Comparison of ENCODE assay signal across 12 mouse cellular contexts in genomic region chr17:53588097-53588855, GRCm38 (mm10). TPM values are rescaled to one million over a fixed set of nuclear protein-coding genes. Genes with fewer than 3 reads are reported as not detected.
A peak's percentile ranks its signal among the peaks of the same experiment; 100 is the strongest.
DNase-seq lines count a peak whose midpoint lies in the region; ATAC-seq and TF ChIP-seq lines count a peak whose summit lies in the region.
"Had no signal": no experiment of that assay in that cellular context is flagged by ENCODE, and none has a peak within 500 bp of the region (broad histone marks: within the 10 kb centered on the region; RNA-seq: fewer than 3 reads in every experiment).

No protein-coding gene starts in this region.

- H3K4me1 ChIP-seq in heart, embryonic 11.5 days (ENCODE audit: control insufficient read depth, insufficient read depth, low read length) = peaks cover 33% of the 10 kb centered on the region
- H3K4me1 ChIP-seq in neural tube, embryonic 13.5 days (replicated peaks) = peaks cover 22% of the 10 kb centered on the region
- peaks cover 12% of the 10 kb centered on the region for H3K4me1 ChIP-seq in neural tube, embryonic 15.5 days
- H3K4me1 ChIP-seq in heart, embryonic 16.5 days (ENCODE audit: control insufficient read depth, insufficient read depth, low read length) = peaks cover 39% of the 10 kb centered on the region
- peaks cover 9% of the 10 kb centered on the region for H3K4me1 ChIP-seq in olfactory bulb, adult 2 months (ENCODE audit: control insufficient read depth, insufficient read depth, low read length)

- no peaks in the 10 kb centered on the region for H3K9me3 ChIP-seq in heart, embryonic 11.5 days (replicated peaks; ENCODE audit: control insufficient read depth, low read length)
- H3K9me3 ChIP-seq in neural tube, embryonic 13.5 days = no peaks in the 10 kb centered on the region
- no peaks in the 10 kb centered on the region for H3K9me3 ChIP-seq in neural tube, embryonic 15.5 days (replicated peaks)
- H3K9me3 ChIP-seq in heart, embryonic 16.5 days (replicated peaks; ENCODE audit: control insufficient read depth, low read length) = no peaks in the 10 kb centered on the region
- H3K9me3 ChIP-seq: intestine, embryonic 15.5 days had no signal

- no peak for TF ChIP-seq POLR2A in olfactory bulb, adult 2 months (IDR thresholded peaks at IDR 0.05; ENCODE audit: insufficient read depth, low read depth, low read length)

- peak overlapping the region; percentile 90 for H3K27ac ChIP-seq in heart, embryonic 11.5 days (ENCODE audit: low read depth, low read length)
- peak overlapping the region; percentile 57; the same call in 1 of the 2 replicates for H3K27ac ChIP-seq in neural tube, embryonic 13.5 days (replicated peaks)
- H3K27ac ChIP-seq in neural tube, embryonic 15.5 days (replicated peaks) = no peak overlapping the region; the same call in 1 of the 2 replicates
- H3K27ac ChIP-seq in heart, embryonic 16.5 days (ENCODE audit: low read length) = peak overlapping the region; percentile 96
- H3K27ac ChIP-seq in olfactory bulb, adult 2 months (ENCODE audit: insufficient read depth, low read depth, low read length) = peak overlapping the region; percentile 71
- H3K27ac ChIP-seq: intestine, embryonic 15.5 days had no signal

- WGBS in heart, embryonic 11.5 days (ENCODE audit: insufficient replicate concordance) = 76% methylated on average over 9 of the region's 9 CpGs
- WGBS in neural tube, embryonic 13.5 days = 86% methylated on average over 9 of the region's 9 CpGs
- WGBS in neural tube, embryonic 15.5 days = 89% methylated on average over 9 of the region's 9 CpGs
- 67% methylated on average over 9 of the region's 9 CpGs for WGBS in heart, embryonic 16.5 days
- WGBS in olfactory bulb, adult 2 months = 87% methylated on average over 9 of the region's 9 CpGs

- H3K36me3 ChIP-seq in heart, embryonic 11.5 days (ENCODE audit: control insufficient read depth, insufficient read depth, low read length) = no peaks in the 10 kb centered on the region
- peaks cover 3% of the 10 kb centered on the region; the same call in 1 of the 2 replicates for H3K36me3 ChIP-seq in neural tube, embryonic 13.5 days
- no peaks in the 10 kb centered on the region for H3K36me3 ChIP-seq in neural tube, embryonic 15.5 days
- H3K36me3 ChIP-seq in heart, embryonic 16.5 days (ENCODE audit: control insufficient read depth, insufficient read depth) = no peaks in the 10 kb centered on the region
- H3K36me3 ChIP-seq: intestine, embryonic 15.5 days had no signal

- H3K4me3 ChIP-seq in heart, embryonic 11.5 days (ENCODE audit: low read depth, low read length) = no peak overlapping the region
- H3K4me3 ChIP-seq in neural tube, embryonic 13.5 days = no peak overlapping the region
- H3K4me3 ChIP-seq in neural tube, embryonic 15.5 days (replicated peaks) = no peak overlapping the region
- H3K4me3 ChIP-seq in heart, embryonic 16.5 days (ENCODE audit: low read length) = no peak overlapping the region
- H3K4me3 ChIP-seq in olfactory bulb, adult 2 months (ENCODE audit: insufficient read depth, low read depth, low read length) = no peak overlapping the region
- H3K4me3 ChIP-seq: intestine, embryonic 15.5 days had no signal

- DNase-seq in heart, adult 9 months (ENCODE audit: low spot score in 2 of 2) = no peak
- no peak for DNase-seq in frontal cortex, postnatal 25 days (ENCODE audit: low spot score in 2 of 2)
- no peak for DNase-seq in left cerebral cortex, adult 8-10 months (ENCODE audit: low spot score in 2 of 2)
- DNase-seq: lung, embryonic 14.5 days had no signal

- TF ChIP-seq CTCF in olfactory bulb, adult 2 months (IDR thresholded peaks at IDR 0.05; ENCODE audit: insufficient read depth, low read depth, low read length) = no peak

- H3K4me2 ChIP-seq in heart, embryonic 11.5 days = no peak overlapping the region; the same call in 1 of the 2 replicates
- no peak overlapping the region for H3K4me2 ChIP-seq in neural tube, embryonic 13.5 days
- H3K4me2 ChIP-seq in neural tube, embryonic 15.5 days = no peak overlapping the region
- H3K4me2 ChIP-seq in heart, embryonic 16.5 days (ENCODE audit: low read depth, low read length) = no peak overlapping the region; the same call in 1 of the 2 replicates

- ATAC-seq in heart, embryonic 11.5 days (replicated peaks; ENCODE audit: insufficient number of reproducible peaks, low FRiP score, low TSS enrichment) = no peak
- ATAC-seq in neural tube, embryonic 13.5 days (ENCODE audit: low read depth) = 0 out of 2 replicates have a peak, but pooled peaks have one; percentile 32
- no peak for ATAC-seq in neural tube, embryonic 15.5 days (ENCODE audit: low FRiP score)
- ATAC-seq in heart, embryonic 16.5 days (replicated peaks; ENCODE audit: extremely low read depth, insufficient read depth, low FRiP score) = no peak

- no peaks in the 10 kb centered on the region for H3K27me3 ChIP-seq in heart, embryonic 11.5 days (ENCODE audit: control insufficient read depth, insufficient read depth, low read length)
- no peaks in the 10 kb centered on the region for H3K27me3 ChIP-seq in neural tube, embryonic 13.5 days
- H3K27me3 ChIP-seq in neural tube, embryonic 15.5 days (replicated peaks) = no peaks in the 10 kb centered on the region
- no peaks in the 10 kb centered on the region for H3K27me3 ChIP-seq in heart, embryonic 16.5 days (ENCODE audit: control insufficient read depth, insufficient read depth, low read length)
- H3K27me3 ChIP-seq: intestine, embryonic 15.5 days had no signal

- peak overlapping the region; percentile 43 for H3K9ac ChIP-seq in heart, embryonic 11.5 days (ENCODE audit: low read depth, low read length)
- H3K9ac ChIP-seq in neural tube, embryonic 13.5 days = no peak overlapping the region
- H3K9ac ChIP-seq in neural tube, embryonic 15.5 days (replicated peaks) = no peak overlapping the region
- peak overlapping the region; percentile 51; the same call in 1 of the 2 replicates for H3K9ac ChIP-seq in heart, embryonic 16.5 days (ENCODE audit: low read length)
- H3K9ac ChIP-seq: intestine, embryonic 15.5 days; lung, embryonic 14.5 days had no signal

RNA-seq across cellular contexts. Expression of gene Kat2b, which starts 21.6 kb away (rescaled TPM):
- 11.0 and 14.0 TPM in 2 replicates for polyA plus RNA-seq in heart, embryonic 11.5 days (2014; fragmentation: Nextera tagmentation; extraction: Ambion mirVana)
- polyA plus RNA-seq in neural tube, embryonic 13.5 days (2015; fragmentation: Nextera tagmentation; extraction: Ambion mirVana) = 6.4 and 7.3 TPM in 2 replicates
- polyA plus RNA-seq in neural tube, embryonic 15.5 days (2015; fragmentation: Nextera tagmentation; extraction: Ambion mirVana) = 5.5 and 6.0 TPM in 2 replicates
- polyA plus RNA-seq in heart, embryonic 16.5 days (2015; fragmentation: Nextera tagmentation; extraction: Ambion mirVana) = 10.7 and 12.1 TPM in 2 replicates
- not detected in 2 replicates for polyA plus RNA-seq in olfactory bulb, adult 2 months (2012; ENCODE audit: insufficient read depth, insufficient read length, low replicate concordance, missing spikeins)
- 10 to 100 TPM; 16.8 to 35.3 (median 24.3) TPM for total RNA-seq in left cerebral cortex, adult 8-10 months (2022)

RNA-seq across cellular contexts. Expression of gene Pp2d1, which starts 49.0 kb away (rescaled TPM):
- 0.32 and 0.33 TPM in 2 replicates for polyA plus RNA-seq in heart, embryonic 11.5 days (2014; fragmentation: Nextera tagmentation; extraction: Ambion mirVana)
- polyA plus RNA-seq in neural tube, embryonic 13.5 days (2015; fragmentation: Nextera tagmentation; extraction: Ambion mirVana) = 0.18 and 0.31 TPM in 2 replicates
- 0.44 and 0.46 TPM in 2 replicates for polyA plus RNA-seq in neural tube, embryonic 15.5 days (2015; fragmentation: Nextera tagmentation; extraction: Ambion mirVana)
- 0.07 and 0.14 TPM in 2 replicates for polyA plus RNA-seq in heart, embryonic 16.5 days (2015; fragmentation: Nextera tagmentation; extraction: Ambion mirVana)
- not detected in 2 replicates for polyA plus RNA-seq in olfactory bulb, adult 2 months (2012; ENCODE audit: insufficient read depth, insufficient read length, low replicate concordance, missing spikeins)
- total RNA-seq in left cerebral cortex, adult 8-10 months (2022) = under 1 TPM in 1 of 4 experiments, not detected in 3; 0.15 TPM
- total RNA-seq: adrenal gland, postnatal 10 days; layer of hippocampus, postnatal 36 days had no signal

Comparison
In these comparisons a context has a peak if more than half of its experiments do, and no peak if none do; other contexts are left out.
1. H3K9ac ChIP-seq: peak in heart, embryonic 11.5 days (single experiment) and heart, embryonic 16.5 days (single experiment); none in neural tube, embryonic 13.5 days (single experiment) and neural tube, embryonic 15.5 days (single experiment).